Mouse (Mus musculus) limb, embryonic 14.5 days (tissue): ENCODE measurements around the gene Slc22a14. TPM values are rescaled to one million over a fixed set of nuclear protein-coding genes. Genes with fewer than 3 reads are reported as not detected.

ENCODE experiments used
- ATAC-seq: fragments of 200-750 bp; cut with Nextera tagmentation; 2 replicates; pipeline ENCODE4 v1.8.0; 2017; ENCODE audit warnings: low read depth, moderate number of reproducible peaks, moderate TSS enrichment; ENCODE audit not compliant: low FRiP score
- DNase-seq: peaks from one replicate; pipeline ENCODE4 v3.0.0-alpha.2; 2015; ENCODE audit warnings: low spot score
- H3K27ac ChIP-seq: fragments of 300-500 bp; sonication (generic); replicated peaks from 2 replicates; pipeline ENCODE4 v1.5.1; 2014; ENCODE audit warnings: low read depth, mild to moderate bottlenecking, low read length, moderate library complexity, mixed read lengths
- H3K27me3 ChIP-seq: fragments of 300-500 bp; sonication (generic); 2 replicates; pipeline ENCODE4 v1.6.1; 2014; ENCODE audit warnings: low read length, mixed read lengths; ENCODE audit not compliant: control insufficient read depth, insufficient read depth
- H3K36me3 ChIP-seq: fragments of 300-500 bp; sonication (generic); 2 replicates; pipeline ENCODE4 v1.6.1; 2014; ENCODE audit warnings: mild to moderate bottlenecking, low read length, moderate library complexity, mixed read lengths; ENCODE audit not compliant: control insufficient read depth, insufficient read depth
- H3K4me1 ChIP-seq: fragments of 300-500 bp; sonication (generic); 2 replicates; pipeline ENCODE4 v1.6.1; 2014; ENCODE audit warnings: antibody characterized with exemption, low read length, mixed read lengths; ENCODE audit not compliant: control insufficient read depth, insufficient read depth
- H3K4me2 ChIP-seq: fragments of 300-500 bp; sonication (generic); replicated peaks from 2 replicates; pipeline ENCODE4 v1.6.1; 2014; ENCODE audit warnings: low read depth, mild to moderate bottlenecking, low read length, moderate library complexity; ENCODE audit not compliant: severe bottlenecking
- H3K4me3 ChIP-seq: fragments of 300-500 bp; sonication (generic); replicated peaks from 2 replicates; pipeline ENCODE4 v1.5.1; 2014; ENCODE audit warnings: low read length
- H3K9ac ChIP-seq: fragments of 300-500 bp; sonication (generic); 2 replicates; pipeline ENCODE4 v1.6.1; 2014; ENCODE audit warnings: mild to moderate bottlenecking, low read depth, low read length, moderate library complexity; ENCODE audit not compliant: severe bottlenecking
- H3K9me3 ChIP-seq: fragments of 300-500 bp; sonication (generic); 2 replicates; pipeline ENCODE4 v1.6.1; 2016; ENCODE audit warnings: low read length; ENCODE audit not compliant: control insufficient read depth
- POLR2A ChIP-seq: fragments of 200-500 bp; IDR thresholded peaks from 2 replicates; pipeline ENCODE4 v1.8.0; 2012; ENCODE audit warnings: inconsistent platforms, mild to moderate bottlenecking, moderate library complexity, borderline replicate concordance; ENCODE audit not compliant: insufficient read depth, insufficient read length; ENCODE audit errors: extremely low read depth
- WGBS: fragments of 180-500 bp; shearing (Covaris S2); extraction: QIAGEN DNeasy Blood & Tissue Kit; methylation state at CpG from one replicate; pipeline ENCODE4 v1.1.7; 2014; 5-methylcytosine and 5-hydroxymethylcytosine counted together
- polyA plus RNA-seq, 2 experiments: library from polyadenylated mRNA; depleted of rRNA in 1 of 2; stranded (reverse) in 1 of 2; unstranded in 1 of 2; fragments of >200 nt; fragmentation: Nextera tagmentation in 1 of 2; extraction: Ambion mirVana in 1 of 2; gene quantifications; 2 replicates each; pipeline versions ENCODE4 v1.2.1 to v1.2.3; 2012 to 2014

The Slc22a14 gene
- polyA plus RNA-seq, 2 experiments = 0.17 to 0.19 TPM

GRCm38 (mm10) chr9:119322289-119323259 is 42.8 kb downstream of the Slc22a14 start, which contains the start of gene Oxsr1:
Gene Oxsr1, minus strand, starts transcription at chr9:119322427.
- no peaks in the 10 kb centered on the region for H3K27me3 ChIP-seq
- peak within 1 kb of the TSS; percentile 78 for H3K9ac ChIP-seq
- H3K4me3 ChIP-seq = peak within 1 kb of the TSS; percentile 96
- WGBS = under 1% methylated on average over 71 of the region's 76 CpGs
- peak within 1 kb of the TSS; percentile 91 for H3K27ac ChIP-seq
- H3K4me1 ChIP-seq = peaks cover 8% of the 10 kb centered on the region
- peak; percentile 75; the same call in 1 of the 2 replicates for TF ChIP-seq POLR2A
- DNase-seq = peak; percentile 100
- H3K36me3 ChIP-seq = no peaks in the 10 kb centered on the region
- peak within 1 kb of the TSS; percentile 96 for H3K4me2 ChIP-seq
- no peaks in the 10 kb centered on the region for H3K9me3 ChIP-seq
- peak; percentile 99 for ATAC-seq

- Histone ChIP-seq H3K36me3 (no peaks in the 10 kb centered on the region), H3K9me3 (no peaks in the 10 kb centered on the region), H3K4me3 (peak overlapping the region; percentile 96), H3K4me1 (peaks cover 8% of the 10 kb centered on the region), H3K4me2 (peak overlapping the region; percentile 96), H3K27ac (peak overlapping the region; percentile 91), H3K27me3 (no peaks in the 10 kb centered on the region), H3K9ac (peak overlapping the region; percentile 78)
- WGBS = under 1% methylated on average over 52 of the region's 59 CpGs
- DNase-seq = no peak
- peak; percentile 9; the same call in 1 of the 2 replicates for ATAC-seq
- TF ChIP-seq POLR2A = no peak
These were observed 43.7 kb downstream of the Slc22a14 start for GRCm38 (mm10) chr9:119321392-119322229.

GRCm38 (mm10) chr9:119320946-119321345 is 44.4 kb downstream of the Slc22a14 start:
- peak overlapping the region; percentile 96 for H3K4me3 ChIP-seq
- ATAC-seq = no peak
- peak overlapping the region; percentile 78; the same call in 1 of the 2 replicates for H3K9ac ChIP-seq
- no peaks in the 10 kb centered on the region for H3K27me3 ChIP-seq
- WGBS = 14% methylated on average over 7 of the region's 7 CpGs
- H3K9me3 ChIP-seq = no peaks in the 10 kb centered on the region
- H3K4me2 ChIP-seq = peak overlapping the region; percentile 96
- no peaks in the 10 kb centered on the region for H3K36me3 ChIP-seq
- H3K4me1 ChIP-seq = peaks cover 8% of the 10 kb centered on the region
- TF ChIP-seq POLR2A = no peak
- no peak for DNase-seq
- H3K27ac ChIP-seq = no peak overlapping the region

GRCm38 (mm10) chr9:119320446-119320845 is 44.9 kb downstream of the Slc22a14 start:
- H3K27ac ChIP-seq = no peak overlapping the region
- H3K9ac ChIP-seq = no peak overlapping the region
- H3K27me3 ChIP-seq = no peaks in the 10 kb centered on the region
- no peaks in the 10 kb centered on the region for H3K36me3 ChIP-seq
- H3K4me2 ChIP-seq = no peak overlapping the region
- no peak overlapping the region for H3K4me3 ChIP-seq
- no peak for DNase-seq
- 81% methylated on average over 7 of the region's 7 CpGs for WGBS
- H3K4me1 ChIP-seq = peaks cover 8% of the 10 kb centered on the region
- TF ChIP-seq POLR2A = no peak
- ATAC-seq = no peak
- H3K9me3 ChIP-seq = no peaks in the 10 kb centered on the region

DNA sequence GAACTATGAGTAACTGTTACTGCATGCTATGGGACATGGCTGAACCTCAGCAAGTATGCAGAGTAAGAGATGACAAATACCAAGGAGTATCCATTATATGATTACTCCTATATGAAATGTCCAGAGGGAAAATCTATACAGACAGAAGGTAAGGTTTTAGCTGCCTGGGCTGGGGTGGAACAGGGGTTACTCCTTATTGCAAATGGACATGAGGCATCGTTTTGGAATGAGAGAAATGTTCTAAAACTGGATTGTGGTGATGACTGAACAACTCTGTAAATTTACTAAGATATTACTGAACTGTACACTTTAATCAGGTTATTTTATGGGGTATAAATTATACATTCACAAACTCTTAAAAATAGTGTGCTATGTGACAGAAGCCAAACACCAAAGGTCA is 46.5 kb downstream of the Slc22a14 start:
- no peaks in the 10 kb centered on the region for H3K36me3 ChIP-seq
- no peaks in the 10 kb centered on the region for H3K9me3 ChIP-seq
- no peak overlapping the region for H3K9ac ChIP-seq
- no peak for ATAC-seq
- no peak for DNase-seq
- no peak overlapping the region for H3K4me3 ChIP-seq
- WGBS = 88% methylated on average over 1 of the region's 1 CpGs
- H3K27me3 ChIP-seq = no peaks in the 10 kb centered on the region
- no peak overlapping the region for H3K4me2 ChIP-seq
- no peak overlapping the region for H3K27ac ChIP-seq
- H3K4me1 ChIP-seq = peaks cover 8% of the 10 kb centered on the region
- no peak for TF ChIP-seq POLR2A
